Mouse (Mus musculus) embryonic fibroblast, embryonic 13.5 days (primary cell): ENCODE data around the gene C130026I21Rik.
"Not testable (repeated sequence)": the region's sequence is repeated elsewhere in the genome, so short reads cannot be mapped to it uniquely, and the experiment has no call there.

Experiments used
- CTCF ChIP-seq: IDR thresholded peaks from 2 replicates; pipeline ENCODE4 v1.5.1; 2011; ENCODE audit warnings: mild to moderate bottlenecking, control low read depth, low read length, moderate library complexity, borderline replicate concordance; ENCODE audit not compliant: insufficient read depth
- POLR2A ChIP-seq: IDR thresholded peaks from 2 replicates; pipeline ENCODE4 v1.6.1; 2011; ENCODE audit warnings: low read depth, mild to moderate bottlenecking, control low read depth, low read length, moderate library complexity

DNA sequence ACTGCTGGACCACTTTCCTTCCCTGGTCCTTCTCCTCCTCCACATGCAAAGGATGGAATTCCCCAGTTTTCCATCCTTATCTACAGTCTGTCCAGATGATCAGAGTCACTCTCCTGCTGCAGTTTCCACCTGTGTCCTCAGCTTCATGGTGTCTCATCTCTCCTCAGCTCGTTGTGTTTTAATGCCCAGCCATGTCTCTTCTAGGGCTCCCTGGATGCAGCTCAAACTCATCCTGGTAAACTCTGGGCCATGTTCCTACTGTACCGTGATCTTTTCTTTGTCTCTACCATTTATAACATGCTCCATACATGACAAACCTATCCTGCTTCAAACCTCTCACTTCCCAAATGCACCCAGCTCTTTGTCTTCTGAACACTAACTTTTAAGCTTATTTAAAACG is 198.7 kb downstream of the C130026I21Rik start:
- not testable (repeated sequence) for TF ChIP-seq POLR2A, CTCF
